ENCODE assay signal across 8 mouse cellular contexts in genomic region chr10:109920607-109921187, GRCm38 (mm10).
A peak's percentile ranks its signal among the peaks of the same experiment; 100 is the strongest.
DNase-seq lines count a peak whose midpoint lies in the region; ATAC-seq and TF ChIP-seq lines count a peak whose summit lies in the region.

No protein-coding gene starts in this region.

- H3K36me3 ChIP-seq in intestine, postnatal 0 days (ENCODE audit: control insufficient read depth, insufficient read depth), result no peaks in the 10 kb centered on the region
- no peaks in the 10 kb centered on the region for H3K36me3 ChIP-seq in limb, embryonic 10.5 days
- H3K36me3 ChIP-seq in midbrain, embryonic 13.5 days, result no peaks in the 10 kb centered on the region
- H3K36me3 ChIP-seq in stomach, postnatal 0 days (ENCODE audit: control insufficient read depth, insufficient read depth, low read length), result no peaks in the 10 kb centered on the region

- peak; percentile 51; the same call in 1 of the 2 replicates for ATAC-seq in intestine, postnatal 0 days
- ATAC-seq in midbrain, embryonic 13.5 days, result peak; percentile 92
- no peak for ATAC-seq in stomach, postnatal 0 days (ENCODE audit: low FRiP score, low TSS enrichment)

- H3K4me2 ChIP-seq in intestine, postnatal 0 days (replicated peaks; ENCODE audit: low read depth), result no peak overlapping the region
- no peak overlapping the region for H3K4me2 ChIP-seq in midbrain, embryonic 13.5 days (replicated peaks)
- peak overlapping the region; percentile 29; the same call in 1 of the 2 replicates for H3K4me2 ChIP-seq in stomach, postnatal 0 days (replicated peaks; ENCODE audit: low read depth)

- peak; percentile 25 for DNase-seq in 3134 (ENCODE audit: extremely low read depth, insufficient read length, low spot score)
- peak; percentile 65 for DNase-seq in adrenal gland, adult 2 months
- DNase-seq in embryo, embryonic 9.5 days (ENCODE audit: extremely low spot score), result peak; percentile 65
- DNase-seq in heart, adult 18-20 months, result peak; percentile 51 to 71
- DNase-seq in limb, embryonic 10.5 days (ENCODE audit: low spot score), result peak; percentile 63
- peak; percentile 51 for DNase-seq in stomach, postnatal 0 days (ENCODE audit: low spot score)

- no peaks in the 10 kb centered on the region for H3K9me3 ChIP-seq in intestine, postnatal 0 days (ENCODE audit: control insufficient read depth)
- no peaks in the 10 kb centered on the region for H3K9me3 ChIP-seq in limb, embryonic 10.5 days (replicated peaks)
- no peaks in the 10 kb centered on the region for H3K9me3 ChIP-seq in midbrain, embryonic 13.5 days
- no peaks in the 10 kb centered on the region for H3K9me3 ChIP-seq in stomach, postnatal 0 days (ENCODE audit: control insufficient read depth, low read length)

- no peak overlapping the region for H3K4me3 ChIP-seq in intestine, postnatal 0 days (ENCODE audit: low read depth, low read length)
- H3K4me3 ChIP-seq in limb, embryonic 10.5 days, result no peak overlapping the region
- no peak overlapping the region for H3K4me3 ChIP-seq in midbrain, embryonic 13.5 days (replicated peaks)
- H3K4me3 ChIP-seq in stomach, postnatal 0 days (ENCODE audit: low read depth, low read length), result no peak overlapping the region

- 14% methylated on average over 6 of the region's 6 CpGs for WGBS in intestine, postnatal 0 days
- 15% methylated on average over 6 of the region's 6 CpGs for WGBS in limb, embryonic 10.5 days
- 15% methylated on average over 6 of the region's 6 CpGs for WGBS in midbrain, embryonic 13.5 days
- WGBS in stomach, postnatal 0 days, result 16% methylated on average over 6 of the region's 6 CpGs

- peak; percentile 96 for TF ChIP-seq CTCF in intestine, postnatal 0 days (IDR thresholded peaks at IDR 0.05; ENCODE audit: low read depth)
- TF ChIP-seq CTCF in stomach, postnatal 0 days (IDR thresholded peaks at IDR 0.05; ENCODE audit: low read depth), result peak; percentile 96

- H3K9ac ChIP-seq in intestine, postnatal 0 days (ENCODE audit: low read depth, low read length), result no peak overlapping the region
- H3K9ac ChIP-seq in midbrain, embryonic 13.5 days (replicated peaks), result no peak overlapping the region
- no peak overlapping the region for H3K9ac ChIP-seq in stomach, postnatal 0 days (ENCODE audit: low read length)

- H3K27ac ChIP-seq in intestine, postnatal 0 days (ENCODE audit: low read depth, low read length), result no peak overlapping the region
- no peak overlapping the region for H3K27ac ChIP-seq in limb, embryonic 10.5 days
- H3K27ac ChIP-seq in midbrain, embryonic 13.5 days, result no peak overlapping the region
- H3K27ac ChIP-seq in stomach, postnatal 0 days (replicated peaks), result no peak overlapping the region

- no peaks in the 10 kb centered on the region for H3K4me1 ChIP-seq in intestine, postnatal 0 days (replicated peaks; ENCODE audit: control insufficient read depth, insufficient read depth, low read length)
- H3K4me1 ChIP-seq in limb, embryonic 10.5 days, result peaks cover 5% of the 10 kb centered on the region
- peaks cover 12% of the 10 kb centered on the region for H3K4me1 ChIP-seq in midbrain, embryonic 13.5 days (replicated peaks)
- no peaks in the 10 kb centered on the region for H3K4me1 ChIP-seq in stomach, postnatal 0 days (replicated peaks; ENCODE audit: control insufficient read depth, insufficient read depth)

- no peaks in the 10 kb centered on the region for H3K27me3 ChIP-seq in intestine, postnatal 0 days (replicated peaks; ENCODE audit: control insufficient read depth, insufficient read depth, low read length)
- H3K27me3 ChIP-seq in limb, embryonic 10.5 days (ENCODE audit: low read depth, poor library complexity, severe bottlenecking), result no peaks in the 10 kb centered on the region
- H3K27me3 ChIP-seq in midbrain, embryonic 13.5 days, result no peaks in the 10 kb centered on the region
- H3K27me3 ChIP-seq in stomach, postnatal 0 days (ENCODE audit: control insufficient read depth, insufficient read depth, low read length), result no peaks in the 10 kb centered on the region

- TF ChIP-seq EP300 in stomach, postnatal 0 days (optimal IDR thresholded peaks at IDR 0.05), result no peak
